Mouse (Mus musculus): ENCODE measurements around the gene Gm20388. TPM values are rescaled to one million over a fixed set of nuclear protein-coding genes. Genes with fewer than 3 reads are reported as not detected.
A peak's percentile ranks its signal among the peaks of the same experiment; 100 is the strongest.

Gene Gm20388
- polyA plus RNA-seq, 1 experiment from 2014 or later: not detected

DNA sequence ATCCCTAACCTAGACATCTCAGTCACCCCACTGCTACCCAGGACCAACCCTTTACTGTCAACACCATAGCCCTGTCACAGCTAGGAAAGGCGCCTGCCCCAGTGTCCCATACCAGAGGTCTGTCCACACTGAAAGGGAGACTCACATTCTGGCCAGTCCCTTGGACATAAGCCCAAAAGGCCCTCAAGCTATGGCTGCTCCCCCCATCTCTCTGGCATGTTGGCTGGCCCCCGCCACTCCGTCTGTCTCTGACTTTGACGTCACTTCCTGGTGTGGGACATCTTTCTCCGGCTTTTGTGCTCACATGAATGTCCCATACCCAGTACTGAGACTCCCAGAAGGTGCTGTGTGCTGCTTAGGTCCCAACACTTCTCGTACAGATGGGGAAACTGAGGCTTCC is 1536.2 kb downstream of the Gm20388 start:
- Histone ChIP-seq H3K27me3 (replicated peaks) (peaks cover 6% of the 10 kb centered on the region; the same call in 1 of the 2 replicates), H3K4me3 (no peak overlapping the region), H3K9ac (peak overlapping the region; percentile 7; the same call in 1 of the 2 replicates), H3K4me2 (no peak overlapping the region), H3K36me3 (no peaks in the 10 kb centered on the region), H3K27ac (replicated peaks) (no peak overlapping the region), H3K9me3 (no peaks in the 10 kb centered on the region), H3K4me1 (peaks cover 19% of the 10 kb centered on the region)
- WGBS: 57% methylated on average over 6 of the region's 6 CpGs
- ATAC-seq (ENCODE audit: extremely low read depth, insufficient number of reproducible peaks, low FRiP score, low TSS enrichment): no peak

DNA sequence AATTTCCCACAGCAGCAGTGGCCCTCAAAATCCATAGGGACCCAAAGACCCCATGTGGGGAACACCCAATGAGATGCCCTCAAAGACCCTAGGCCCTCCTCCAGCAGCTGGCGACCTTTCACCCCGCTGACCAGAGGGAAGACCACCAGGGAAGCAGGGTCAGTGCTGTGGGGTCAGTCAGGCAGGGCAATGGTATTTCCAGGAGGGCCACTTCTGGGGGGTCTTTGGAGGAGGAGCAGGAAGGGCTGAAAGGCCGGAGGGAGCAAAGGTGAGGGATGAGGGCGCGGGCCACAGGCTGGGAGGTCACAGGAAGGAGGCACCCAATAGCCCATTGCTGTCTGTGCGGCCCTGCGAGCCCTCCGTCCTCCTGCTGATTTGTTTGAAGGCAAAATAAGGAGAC is 1539.6 kb downstream of the Gm20388 start:
- Histone ChIP-seq H3K4me2 (no peak overlapping the region), H3K4me3 (no peak overlapping the region), H3K27me3 (replicated peaks) (peaks cover 6% of the 10 kb centered on the region; the same call in 1 of the 2 replicates), H3K36me3 (no peaks in the 10 kb centered on the region), H3K27ac (replicated peaks) (no peak overlapping the region), H3K9ac (no peak overlapping the region), H3K4me1 (peaks cover 21% of the 10 kb centered on the region), H3K9me3 (no peaks in the 10 kb centered on the region)
- no peak for ATAC-seq (ENCODE audit: extremely low read depth, insufficient number of reproducible peaks, low FRiP score, low TSS enrichment)
- WGBS: 66% methylated on average over 8 of the region's 8 CpGs

DNA sequence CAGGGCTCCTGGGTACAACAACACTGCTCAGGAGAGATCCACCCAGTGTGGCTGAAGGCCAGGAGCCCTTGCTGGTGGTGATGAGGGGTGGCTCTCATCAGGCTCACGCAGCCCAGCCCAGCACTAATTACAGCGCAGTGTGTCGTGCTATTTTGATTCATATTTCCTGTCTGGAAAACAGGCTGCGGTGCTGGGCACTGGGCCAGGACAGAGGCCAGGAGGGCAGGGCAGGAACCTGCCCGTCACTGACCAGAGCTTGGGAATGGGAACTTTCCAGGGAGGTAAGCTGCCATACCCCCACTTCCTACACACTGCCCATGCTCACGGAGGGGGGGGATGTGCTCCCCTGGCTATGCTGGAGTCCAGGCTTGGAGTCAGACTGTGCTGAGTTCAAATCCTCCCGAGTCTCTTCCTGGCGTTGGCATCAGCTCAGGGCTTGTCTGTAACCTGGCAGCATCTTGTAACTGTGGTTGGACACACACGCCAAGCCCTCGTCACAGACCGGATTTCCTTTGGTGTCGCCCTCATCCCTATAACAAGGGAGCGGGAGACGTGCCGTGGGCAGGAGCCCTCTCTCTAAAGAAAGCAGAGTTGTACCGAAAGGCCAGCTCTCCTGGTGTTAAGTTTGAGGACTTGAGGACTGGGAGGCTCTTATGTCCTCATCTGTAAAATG is 1540.9 kb downstream of the Gm20388 start:
- H3K27ac ChIP-seq (replicated peaks): peak overlapping the region; percentile 48

DNA sequence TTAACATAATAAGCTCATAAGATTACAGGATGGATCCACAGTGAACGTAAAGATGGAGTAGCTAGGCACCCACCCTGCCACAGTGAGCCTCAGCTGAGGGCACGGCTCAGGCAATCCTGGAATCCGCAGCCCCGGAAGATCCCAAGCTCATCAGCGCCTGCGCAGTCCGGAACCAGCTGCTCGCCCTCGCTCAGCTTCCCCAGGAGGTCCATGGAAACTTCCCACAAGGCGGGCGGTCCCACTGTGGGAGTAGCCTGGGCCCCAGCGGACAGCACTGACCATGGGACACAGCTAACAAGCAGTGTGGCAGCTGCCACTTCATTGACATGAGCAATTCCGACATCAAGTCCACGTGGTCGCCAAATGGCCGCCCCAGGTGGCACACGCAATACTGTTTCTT is 1544.1 kb downstream of the Gm20388 start:
- ATAC-seq (ENCODE audit: extremely low read depth, insufficient number of reproducible peaks, low FRiP score, low TSS enrichment): no peak
- no peaks in the 10 kb centered on the region for H3K9me3 ChIP-seq
- H3K36me3 ChIP-seq: no peaks in the 10 kb centered on the region
- no peak overlapping the region for H3K9ac ChIP-seq
- H3K4me1 ChIP-seq: peaks cover 11% of the 10 kb centered on the region
- H3K4me2 ChIP-seq: no peak overlapping the region
- no peak overlapping the region for H3K27ac ChIP-seq (replicated peaks)
- no peak overlapping the region for H3K4me3 ChIP-seq
- 86% methylated on average over 17 of the region's 17 CpGs for WGBS
- peaks cover 2% of the 10 kb centered on the region; the same call in 1 of the 2 replicates for H3K27me3 ChIP-seq (replicated peaks)

More for the DNA sequence above, 1540.9 kb downstream of the Gm20388 start:
- Histone ChIP-seq H3K9ac (no peak overlapping the region), H3K36me3 (no peaks in the 10 kb centered on the region), H3K27me3 (replicated peaks) (peaks cover 6% of the 10 kb centered on the region; the same call in 1 of the 2 replicates), H3K4me1 (peaks cover 19% of the 10 kb centered on the region), H3K4me3 (no peak overlapping the region), H3K4me2 (no peak overlapping the region), H3K9me3 (no peaks in the 10 kb centered on the region)
- 54% methylated on average over 16 of the region's 16 CpGs for WGBS
- ATAC-seq (ENCODE audit: extremely low read depth, insufficient number of reproducible peaks, low FRiP score, low TSS enrichment): peak; percentile 51

DNA sequence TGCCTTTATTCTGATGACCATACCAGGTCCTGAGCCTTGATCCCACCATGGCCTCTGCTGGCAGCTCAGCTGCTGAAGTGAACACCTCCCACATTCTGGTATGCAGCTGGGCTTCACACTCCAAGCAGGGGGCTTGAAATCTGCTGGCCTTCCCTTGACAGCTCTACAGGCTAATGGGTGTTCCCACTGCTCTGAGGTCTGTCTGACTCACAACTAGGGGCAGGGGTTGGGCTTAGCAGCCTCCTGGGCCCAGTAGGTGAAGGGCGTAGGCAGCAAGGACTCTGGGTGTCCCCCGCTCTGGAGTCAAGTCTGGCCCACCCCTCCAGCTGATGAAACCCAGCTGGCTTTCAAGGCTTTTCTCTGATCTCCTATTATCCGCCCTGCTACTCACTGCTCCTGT is 1550.6 kb downstream of the Gm20388 start:
- whole genome bisulfite sequencing: 50% methylated on average over 3 of the region's 3 CpGs
- Histone ChIP-seq H3K4me1 (peaks cover 10% of the 10 kb centered on the region; the same call in 1 of the 2 replicates), H3K4me2 (no peak overlapping the region), H3K36me3 (no peaks in the 10 kb centered on the region), H3K27ac (replicated peaks) (no peak overlapping the region), H3K9me3 (no peaks in the 10 kb centered on the region), H3K27me3 (replicated peaks) (no peaks in the 10 kb centered on the region), H3K9ac (no peak overlapping the region), H3K4me3 (no peak overlapping the region)
- no peak for ATAC-seq (ENCODE audit: extremely low read depth, insufficient number of reproducible peaks, low FRiP score, low TSS enrichment)

DNA sequence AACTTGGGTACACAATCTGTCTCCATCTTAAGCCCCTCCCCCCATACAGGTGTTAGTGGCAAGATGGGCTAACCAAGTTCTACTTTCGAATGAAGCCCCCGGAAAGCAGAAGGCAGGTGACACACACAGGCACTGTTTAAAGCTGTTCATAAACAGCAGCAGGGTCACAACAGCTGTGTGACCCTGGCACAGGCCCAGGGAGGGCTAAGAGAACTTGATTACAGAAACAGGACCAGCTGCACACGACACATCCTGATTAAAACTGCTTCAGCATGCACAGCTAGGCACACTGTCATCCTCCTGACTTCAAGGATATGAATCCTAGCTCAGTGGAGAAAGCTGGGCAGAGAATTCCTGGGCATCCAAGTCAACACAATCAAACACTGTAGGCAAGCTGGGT is 1551.5 kb downstream of the Gm20388 start:
- no peak overlapping the region for H3K9ac ChIP-seq
- no peaks in the 10 kb centered on the region for H3K36me3 ChIP-seq
- H3K4me3 ChIP-seq: no peak overlapping the region
- peaks cover 10% of the 10 kb centered on the region; the same call in 1 of the 2 replicates for H3K4me1 ChIP-seq
- ATAC-seq (ENCODE audit: extremely low read depth, insufficient number of reproducible peaks, low FRiP score, low TSS enrichment): no peak
- no peak overlapping the region for H3K4me2 ChIP-seq
- H3K9me3 ChIP-seq: no peaks in the 10 kb centered on the region
- H3K27me3 ChIP-seq (replicated peaks): no peaks in the 10 kb centered on the region
- H3K27ac ChIP-seq (replicated peaks): no peak overlapping the region
- 58% methylated on average over 3 of the region's 3 CpGs for WGBS

DNA sequence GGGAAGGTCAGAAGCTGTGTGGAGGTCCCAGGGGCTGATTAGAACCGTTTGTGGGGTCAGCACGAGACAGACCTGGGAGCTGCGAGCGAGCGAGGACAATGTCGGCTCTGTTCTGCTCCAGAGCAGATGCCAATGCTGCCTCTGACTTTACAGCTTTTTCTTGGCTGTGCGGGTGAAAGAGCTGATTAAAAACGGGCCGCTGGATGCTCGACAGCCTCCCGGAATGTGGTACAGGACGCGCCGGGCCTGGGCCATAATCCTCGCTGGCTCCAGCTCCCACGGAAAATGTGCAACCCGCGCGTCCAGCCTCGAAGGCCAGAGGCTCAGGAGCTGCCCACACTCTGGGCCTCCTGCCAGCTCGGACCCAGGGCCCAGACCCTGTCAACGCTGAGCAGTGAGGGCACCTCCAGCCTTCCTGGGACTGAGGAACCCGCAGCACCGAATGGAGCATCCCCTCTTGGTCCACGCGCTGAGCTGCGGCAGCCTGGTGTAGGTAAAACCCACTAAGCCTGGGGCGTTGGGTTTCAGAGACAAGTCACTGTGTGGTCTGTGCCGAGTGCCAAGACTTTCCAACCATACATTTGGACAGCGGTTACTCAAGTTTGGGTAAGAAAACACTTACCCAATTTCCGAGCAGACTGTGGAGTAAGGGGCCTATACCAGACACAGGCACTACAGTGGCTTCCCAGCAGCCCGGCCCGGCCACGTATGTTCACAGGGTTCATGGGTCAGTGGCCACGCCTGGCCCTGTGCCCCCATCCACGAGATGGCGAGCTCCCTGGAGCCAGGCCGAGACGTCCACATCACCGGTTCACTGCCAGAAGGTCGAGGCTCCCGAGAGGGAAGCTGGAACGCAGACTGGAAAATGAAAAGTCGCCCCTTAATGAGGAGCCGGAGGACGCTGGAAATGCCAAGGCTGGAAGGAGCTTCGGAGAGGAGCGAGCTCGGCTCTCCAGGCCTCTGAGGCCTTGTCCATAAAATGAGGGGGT is 1557.7 kb downstream of the Gm20388 start:
- Histone ChIP-seq H3K36me3 (no peaks in the 10 kb centered on the region), H3K9me3 (0 out of 2 replicates have a peak, but pooled peaks cover 3% of the 10 kb centered on the region), H3K4me3 (no peak overlapping the region), H3K27me3 (replicated peaks) (no peaks in the 10 kb centered on the region), H3K27ac (replicated peaks) (peak overlapping the region; percentile 54), H3K4me1 (peaks cover 14% of the 10 kb centered on the region; the same call in 1 of the 2 replicates), H3K9ac (no peak overlapping the region), H3K4me2 (no peak overlapping the region)
- no peak; the same call in 1 of the 2 replicates for ATAC-seq (ENCODE audit: extremely low read depth, insufficient number of reproducible peaks, low FRiP score, low TSS enrichment)
- 73% methylated on average over 49 of the region's 49 CpGs for WGBS

DNA sequence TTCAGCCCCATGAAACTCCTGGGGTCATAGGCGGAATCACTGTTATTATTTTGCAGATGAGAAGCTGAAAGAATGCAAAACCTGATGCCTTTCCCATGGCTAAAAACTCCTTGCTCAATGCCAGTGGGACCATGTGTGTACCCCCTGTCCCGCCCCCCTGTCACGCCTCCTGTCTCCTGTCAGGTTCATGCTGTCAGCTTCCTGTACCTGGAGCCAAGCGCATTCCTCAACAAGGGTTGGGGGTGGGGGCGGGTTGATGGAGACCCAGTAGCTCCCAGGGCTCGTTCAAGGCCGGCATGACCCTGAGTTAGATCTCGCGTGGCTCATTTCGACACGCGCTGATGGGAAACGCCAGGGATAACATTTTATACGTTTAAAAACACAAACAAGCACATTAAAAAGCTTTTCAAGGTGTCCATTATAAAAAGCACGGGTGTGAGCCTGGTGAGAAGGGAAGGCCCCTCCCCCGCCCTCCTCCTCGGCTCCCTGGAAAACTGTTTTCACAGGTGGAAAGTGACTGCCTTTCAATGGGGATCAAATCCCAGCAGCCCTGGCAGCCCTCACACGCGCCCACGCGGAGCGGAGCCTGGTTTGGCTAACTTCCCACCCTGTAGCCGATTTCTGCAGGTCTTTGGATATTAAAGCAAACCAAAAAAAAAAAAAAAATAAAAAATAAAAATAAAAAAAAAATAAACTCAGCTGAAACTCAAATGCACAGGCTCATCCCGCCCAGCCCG is 1563.7 kb downstream of the Gm20388 start:
- Histone ChIP-seq H3K4me1 (peaks cover 20% of the 10 kb centered on the region), H3K9ac (peak overlapping the region; percentile 54)

DNA sequence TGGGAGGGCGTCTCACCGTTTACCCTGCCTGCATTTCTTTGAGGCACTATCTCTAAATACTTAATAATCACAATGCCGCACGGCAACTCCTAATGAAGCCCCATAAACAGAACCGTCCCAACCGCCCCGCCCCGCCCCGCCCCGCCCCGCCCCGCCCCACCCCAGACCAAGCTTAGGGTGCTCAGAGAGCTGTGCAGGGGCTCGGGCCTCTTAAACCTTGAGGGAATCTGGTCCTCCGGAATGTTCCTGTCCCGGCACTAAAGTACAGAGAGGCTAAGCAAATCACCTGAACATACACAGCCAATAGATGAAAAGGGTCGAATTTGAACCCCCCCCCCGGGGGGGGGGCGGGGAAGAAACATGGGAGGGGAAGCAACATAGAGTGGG is 1564.2 kb downstream of the Gm20388 start:
- no peak for ATAC-seq (ENCODE audit: extremely low read depth, insufficient number of reproducible peaks, low FRiP score, low TSS enrichment)
- Histone ChIP-seq H3K27me3 (replicated peaks) (peaks cover 15% of the 10 kb centered on the region; the same call in 1 of the 2 replicates), H3K36me3 (no peaks in the 10 kb centered on the region), H3K9ac (peak overlapping the region; percentile 54), H3K27ac (replicated peaks) (no peak overlapping the region), H3K4me3 (peak overlapping the region; percentile 37), H3K9me3 (0 out of 2 replicates have a peak, but pooled peaks cover 3% of the 10 kb centered on the region), H3K4me2 (peak overlapping the region; percentile 66), H3K4me1 (peaks cover 20% of the 10 kb centered on the region)
- WGBS: 3% methylated on average over 18 of the region's 18 CpGs

More for the DNA sequence above, 1563.7 kb downstream of the Gm20388 start:
- WGBS: 10% methylated on average over 25 of the region's 25 CpGs
- ATAC-seq (ENCODE audit: extremely low read depth, insufficient number of reproducible peaks, low FRiP score, low TSS enrichment): no peak
- H3K27ac ChIP-seq (replicated peaks): no peak overlapping the region
- 0 out of 2 replicates have a peak, but pooled peaks cover 3% of the 10 kb centered on the region for H3K9me3 ChIP-seq
- H3K36me3 ChIP-seq: no peaks in the 10 kb centered on the region
- peak overlapping the region; percentile 37 for H3K4me3 ChIP-seq
- peak overlapping the region; percentile 66 for H3K4me2 ChIP-seq
- H3K27me3 ChIP-seq (replicated peaks): peaks cover 13% of the 10 kb centered on the region; the same call in 1 of the 2 replicates

DNA sequence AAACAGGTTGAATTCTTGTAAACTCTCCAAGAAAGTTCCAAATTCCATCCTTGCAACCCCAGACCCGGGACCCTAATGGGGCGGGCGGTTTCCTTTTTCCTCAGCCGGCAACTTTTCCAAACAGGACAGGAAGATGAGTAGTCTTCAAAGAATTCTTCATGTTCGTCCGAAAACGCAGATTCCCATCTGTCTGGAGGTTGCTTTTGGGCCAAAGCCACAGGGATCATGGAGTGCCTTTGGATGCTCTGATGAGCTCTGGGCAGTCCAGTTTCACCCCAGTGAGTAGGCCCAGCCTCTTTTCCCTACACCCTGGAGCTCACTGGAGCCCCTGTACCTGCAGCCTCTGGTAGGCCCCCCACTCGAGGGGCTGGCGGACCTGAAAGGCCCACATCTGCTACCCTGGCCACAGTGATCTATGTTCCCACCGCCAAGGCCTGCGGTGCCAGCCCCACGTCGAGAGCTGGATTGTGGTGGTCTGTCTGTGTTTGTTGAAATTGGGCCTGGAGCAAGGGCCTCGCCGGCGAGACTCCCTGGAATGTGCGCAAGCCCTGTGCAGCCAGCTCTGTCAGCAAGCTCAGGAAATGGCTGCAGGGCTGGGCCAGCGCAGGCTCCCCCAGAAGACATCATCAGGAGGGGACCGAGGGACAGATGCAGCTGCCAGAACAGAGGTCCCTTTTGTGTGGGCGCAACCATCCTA is 1567.4 kb downstream of the Gm20388 start:
- 58% methylated on average over 20 of the region's 20 CpGs for WGBS
- H3K4me1 ChIP-seq: peaks cover 24% of the 10 kb centered on the region
- H3K4me2 ChIP-seq: no peak overlapping the region
- ATAC-seq (ENCODE audit: extremely low read depth, insufficient number of reproducible peaks, low FRiP score, low TSS enrichment): no peak
- H3K27me3 ChIP-seq (replicated peaks): peaks cover 15% of the 10 kb centered on the region
- H3K36me3 ChIP-seq: no peaks in the 10 kb centered on the region
- no peaks in the 10 kb centered on the region for H3K9me3 ChIP-seq
- no peak overlapping the region for H3K9ac ChIP-seq
- peak overlapping the region; percentile 20; the same call in 1 of the 2 replicates for H3K27ac ChIP-seq (replicated peaks)
- no peak overlapping the region for H3K4me3 ChIP-seq

Data from heart, embryonic 13.5 days (tissue).